Mouse (Mus musculus) limb, embryonic 13.5 days (tissue): ENCODE measurements around the gene Irgm2. TPM values are rescaled to one million over a fixed set of nuclear protein-coding genes. Genes with fewer than 3 reads are reported as not detected.

Source experiments
- polyA plus RNA-seq: library from polyadenylated mRNA; unstranded; fragments of >200 nt; fragmentation: Nextera tagmentation; extraction: Ambion mirVana; gene quantifications from 2 replicates; pipeline ENCODE4 v1.2.1, GENCODE M21; 2015

Gene Irgm2
- polyA plus RNA-seq, 1 experiment from 2014 or later, result 1.5 TPM

Other genes starting within 250 kb of the Irgm2 start
- 17.7 and 18.2 TPM in 2 replicates for gene Larp1, start 190.6 kb upstream of the Irgm2 start, polyA plus RNA-seq
- not detected in 2 replicates for gene Gm12248, start 106.5 kb upstream of the Irgm2 start, polyA plus RNA-seq
- 104 and 106 TPM in 2 replicates for gene Cnot8, start 95.5 kb upstream of the Irgm2 start, polyA plus RNA-seq
- gene Gemin5, start 31.1 kb upstream of the Irgm2 start, polyA plus RNA-seq, result 24.3 and 26.4 TPM in 2 replicates
- gene Mrpl22, start 28.0 kb upstream of the Irgm2 start, polyA plus RNA-seq, result 134 and 146 TPM in 2 replicates
- gene Igtp, start 62 bp upstream of the Irgm2 start, polyA plus RNA-seq, result 3.4 and 3.8 TPM in 2 replicates
- 0.09 TPM in 1 of 2 replicates, not detected in the other for gene 4930438A08Rik, start 75.2 kb downstream of the Irgm2 start, polyA plus RNA-seq
- 26.7 and 26.8 TPM in 2 replicates for gene Zfp692, start 107.5 kb downstream of the Irgm2 start, polyA plus RNA-seq
- 32.6 and 38.8 TPM in 2 replicates for gene Zfp672, start 130.7 kb downstream of the Irgm2 start, polyA plus RNA-seq
- gene Sh3bp5l, start 131.1 kb downstream of the Irgm2 start, polyA plus RNA-seq, result 35.7 and 36.9 TPM in 2 replicates
- gene Lypd8, start 179.4 kb downstream of the Irgm2 start, polyA plus RNA-seq, result 0.23 TPM in 1 of 2 replicates, not detected in the other
- not detected in 2 replicates for gene 1810065E05Rik, start 221.5 kb downstream of the Irgm2 start, polyA plus RNA-seq
- not detected in 2 replicates for gene Gm12253, start 232.9 kb downstream of the Irgm2 start, polyA plus RNA-seq